Mouse (Mus musculus) spleen, adult 2 months (tissue): ENCODE results near the gene Smoc1.

ENCODE experiments used
- CTCF ChIP-seq: fragments of 200-500 bp; IDR thresholded peaks from 2 replicates; pipeline ENCODE4 v1.5.1; 2011; ENCODE audit warnings: mild to moderate bottlenecking, inconsistent platforms; ENCODE audit not compliant: insufficient read depth, insufficient read length, insufficient replicate concordance; ENCODE audit errors: extremely low read depth
- POLR2A ChIP-seq: fragments of 200-500 bp; IDR thresholded peaks from 2 replicates; pipeline ENCODE4 v1.6.1; 2011; ENCODE audit warnings: low read depth, low read length, inconsistent platforms

- TF ChIP-seq CTCF, result no peak
- no peak for TF ChIP-seq POLR2A
These were observed 137.0 kb downstream of the Smoc1 start for GRCm38 (mm10) chr12:81163566-81163965.
